8 mouse cellular contexts compared by ENCODE assay signal in the genomic region with DNA sequence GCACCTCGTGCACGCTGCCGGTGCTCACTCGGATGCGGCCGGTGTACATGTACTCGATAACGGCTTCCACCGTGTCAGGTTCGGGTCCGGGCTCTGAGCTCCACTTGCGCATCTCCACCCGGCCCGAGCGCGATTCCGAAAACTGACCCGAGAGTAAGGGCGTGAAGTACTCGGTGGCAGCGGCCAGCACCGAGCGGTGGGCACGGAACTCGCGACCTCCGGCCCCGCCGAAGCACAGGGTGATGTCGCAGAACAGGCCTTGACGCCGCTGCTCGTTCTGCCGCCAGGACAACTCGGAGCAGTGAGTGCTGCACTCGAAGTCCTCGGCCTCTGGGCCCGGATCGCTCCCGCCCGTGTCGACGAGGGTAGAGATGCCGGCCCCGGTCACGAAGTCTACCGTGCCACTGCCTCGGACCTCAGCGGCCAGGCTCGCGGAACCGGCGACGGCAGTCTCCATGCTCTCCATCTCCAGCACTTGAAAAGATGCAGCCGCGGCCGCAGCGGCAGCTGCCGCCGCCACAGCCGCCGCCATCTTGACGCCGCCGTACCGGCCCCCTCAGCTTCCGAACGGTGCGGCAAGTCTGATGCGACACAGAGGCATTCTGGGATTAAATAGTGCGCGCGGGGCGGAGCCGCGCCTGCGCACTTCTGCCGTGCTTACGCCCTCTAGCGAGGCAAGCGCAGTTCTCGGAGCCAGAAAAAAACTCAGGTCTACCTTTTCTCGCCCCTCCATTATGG. TPM values are rescaled to one million over a fixed set of nuclear protein-coding genes. Genes with fewer than 3 reads are reported as not detected.
A peak's percentile ranks its signal among the peaks of the same experiment; 100 is the strongest.
DNase-seq lines count a peak whose midpoint lies in the region; ATAC-seq lines count a peak whose summit lies in the region.

A gene (minus strand): TSS at position 545 of the 738 bp plus-strand sequence.

- H3K27me3 ChIP-seq in hindbrain, embryonic 12.5 days = no peaks in the 10 kb centered on the region

- peak; percentile 88 for ATAC-seq in hindbrain, embryonic 12.5 days (ENCODE audit: low FRiP score)

- DNase-seq in Muller cell, postnatal 12 days (ENCODE audit: inconsistent ontology term) = peak; percentile 95
- DNase-seq in cerebellum, adult 9-11 months = peak; percentile 91
- DNase-seq in frontal cortex, postnatal 10 days (ENCODE audit: low spot score in 2 of 2) = peak; percentile 80 to 89
- DNase-seq in layer of hippocampus, postnatal 14 days (ENCODE audit: low spot score in 2 of 2) = peak; percentile 90 to 94
- DNase-seq in lung, postnatal 14 days = peak; percentile 90
- peak; percentile 81 for DNase-seq in retina, adult 2 months (ENCODE audit: low read depth, low spot score)
- peak; percentile 91 for DNase-seq in thymus, postnatal 36 days

- H3K4me1 ChIP-seq in hindbrain, embryonic 12.5 days = peaks cover 22% of the 10 kb centered on the region

- peaks cover 16% of the 10 kb centered on the region for H3K36me3 ChIP-seq in hindbrain, embryonic 12.5 days

- H3K4me3 ChIP-seq in hindbrain, embryonic 12.5 days = peak within 1 kb of the TSS; percentile 94

- peak within 1 kb of the TSS; percentile 90 for H3K27ac ChIP-seq in hindbrain, embryonic 12.5 days

- H3K9ac ChIP-seq in hindbrain, embryonic 12.5 days = peak within 1 kb of the TSS; percentile 92

- no peaks in the 10 kb centered on the region for H3K9me3 ChIP-seq in hindbrain, embryonic 12.5 days (replicated peaks)

- H3K4me2 ChIP-seq in hindbrain, embryonic 12.5 days (replicated peaks) = peak within 1 kb of the TSS; percentile 64

- WGBS in hindbrain, embryonic 12.5 days = under 1% methylated on average over 83 of the region's 83 CpGs

RNA-seq across cellular contexts. Expression of the gene that starts here (rescaled TPM):
- 13.7 and 14.8 TPM in 2 replicates for polyA plus RNA-seq in hindbrain, embryonic 12.5 days (2016; fragmentation: Nextera tagmentation; extraction: Ambion mirVana)
- total RNA-seq in layer of hippocampus, postnatal 14 days (2021) = 10 to 100 TPM; 94.3 to 98.1 TPM

Comparison
In these comparisons a context has a peak if more than half of its experiments do, and no peak if none do; other contexts are left out.
1. Peak in every context shown above with its lines: DNase-seq, ATAC-seq, H3K4me3 ChIP-seq and H3K27ac ChIP-seq.